Mouse (Mus musculus) left cerebral cortex, postnatal 25 days (tissue): ENCODE results near the gene Stxbp2. TPM values are rescaled to one million over a fixed set of nuclear protein-coding genes. Genes with fewer than 3 reads are reported as not detected.
"Not testable (repeated sequence)": the region's sequence is repeated elsewhere in the genome, so short reads cannot be mapped to it uniquely, and the experiment has no call there.

Experiments
- DNase-seq, 2 experiments: peaks; one replicate each; pipeline ENCODE4 v3.0.0; 2022; ENCODE audit warnings: low spot score in 2 of 2, mixed read lengths in 1 of 2
- intact Hi-C: fragments of 180-260 bp; cut with DNase I; formaldehyde crosslinking; loops from one replicate; pipeline ENCODE4 v1.15.1; 2025
- total RNA-seq, 2 experiments: library from RNA; stranded (reverse); gene quantifications; 2 replicates each; pipeline ENCODE4 v1.2.3; 2021

Stxbp2 gene
- 10 to 100 TPM; 32.6 to 48.4 TPM for total RNA-seq

GRCm38 (mm10) chr8:3630647-3631477 lies at the start of gene Stxbp2:
Gene Stxbp2, plus strand, starts transcription at chr8:3630955.
- DNase-seq = peak; percentile 67 to 79
- intact Hi-C loops = loop anchor here (1.0 kb wide), 1 partner anchor 45 kb away; the partner anchor contains the start of gene Trappc5

GRCm38 (mm10) chr8:3581961-3582360 lies 48.8 kb upstream of the Stxbp2 start:
- intact Hi-C loops, DNase-seq: not testable (repeated sequence)

GRCm38 (mm10) chr8:3586452-3586851 lies 44.3 kb upstream of the Stxbp2 start:
- DNase-seq = no peak
- intact Hi-C loops = loop anchor here (5.0 kb wide), 1 partner anchor 36 kb away; the partner anchor contains the start of genes Pet100 and Xab2

- DNase-seq = no peak
- intact Hi-C loops = loop anchor here (5.0 kb wide), 1 partner anchor 35 kb away; the partner anchor contains the start of genes Pet100 and Xab2
Observed at GRCm38 (mm10) chr8:3586993-3587390, 43.8 kb upstream of the Stxbp2 start, which contains the start of gene Camsap3. Gene Camsap3, plus strand, starts transcription at chr8:3587293.

GRCm38 (mm10) chr8:3587391-3588257 lies 43.1 kb upstream of the Stxbp2 start:
- DNase-seq = peak; percentile 73 to 80
- intact Hi-C loops = loop anchor here (5.0 kb wide), 1 partner anchor 35 kb away; the partner anchor contains the start of genes Pet100 and Xab2

- intact Hi-C loops = loop anchor here (5.0 kb wide), 1 partner anchor 34 kb away; the partner anchor contains the start of genes Pet100 and Xab2
- peak in 1 of 2 experiments; percentile 22 for DNase-seq
Observed at GRCm38 (mm10) chr8:3588258-3588633, 42.5 kb upstream of the Stxbp2 start.

- intact Hi-C loops = no loop called here
Observed at GRCm38 (mm10) chr8:3593470-3593869, 37.3 kb upstream of the Stxbp2 start.

GRCm38 (mm10) chr8:3594466-3594865 lies 36.3 kb upstream of the Stxbp2 start:
- intact Hi-C loops = no loop called here
- no peak for DNase-seq

More at GRCm38 (mm10) chr8:3593470-3593869, 37.3 kb upstream of the Stxbp2 start:
- peak in 1 of 2 experiments; percentile 34 for DNase-seq

GRCm38 (mm10) chr8:3598054-3598453 lies 32.7 kb upstream of the Stxbp2 start:
- DNase-seq = no peak
- intact Hi-C loops = no loop called here

- no peak for DNase-seq
Observed at GRCm38 (mm10) chr8:3599219-3599618, 31.5 kb upstream of the Stxbp2 start.

GRCm38 (mm10) chr8:3600401-3600800 lies 30.4 kb upstream of the Stxbp2 start:
- intact Hi-C loops = no loop called here
- no peak for DNase-seq

More at GRCm38 (mm10) chr8:3599219-3599618, 31.5 kb upstream of the Stxbp2 start:
- intact Hi-C loops = no loop called here

GRCm38 (mm10) chr8:3603439-3603838 lies 27.3 kb upstream of the Stxbp2 start:
- no peak for DNase-seq
- intact Hi-C loops = no loop called here

- no peak for DNase-seq
- intact Hi-C loops = no loop called here
Observed at GRCm38 (mm10) chr8:3606593-3606992, 24.2 kb upstream of the Stxbp2 start.

- intact Hi-C loops = no loop called here
- DNase-seq = peak in 1 of 2 experiments; percentile 67
Observed at GRCm38 (mm10) chr8:3607822-3608221, 22.9 kb upstream of the Stxbp2 start.

- no peak for DNase-seq
- intact Hi-C loops = loop anchor here (1.0 kb wide), 1 partner anchor 12 kb away; the partner anchor contains the start of genes Pet100 and Xab2
Observed at GRCm38 (mm10) chr8:3609046-3609815, 21.5 kb upstream of the Stxbp2 start.

- intact Hi-C loops = loop anchor here (1.0 kb wide), 1 partner anchor 12 kb away; the partner anchor contains the start of genes Pet100 and Xab2
- DNase-seq = no peak
Observed at GRCm38 (mm10) chr8:3609816-3610150, 21.0 kb upstream of the Stxbp2 start.

GRCm38 (mm10) chr8:3621199-3621970 lies 9.4 kb upstream of the Stxbp2 start, which contains the start of the genes Xab2 and Pet100:
Gene Xab2, minus strand, starts transcription at chr8:3621316.
Gene Pet100, plus strand, starts transcription at chr8:3621548.
- intact Hi-C loops = loop anchor here (1.0 to 5.0 kb wide), 4 partner anchors 12 to 104 kb away; partner anchors contain the start of genes Camsap3, Pnpla6 and Trappc5
- DNase-seq = peak; percentile 99 to 100

- no peak for DNase-seq
- intact Hi-C loops = loop anchor here (5.0 kb wide), 2 partner anchors 35 to 105 kb away; partner anchors contain the start of genes Camsap3 and Pnpla6
Observed at GRCm38 (mm10) chr8:3622119-3622518, 8.6 kb upstream of the Stxbp2 start.
